Mouse (Mus musculus) ES-E14 (cell line): ENCODE data around the gene Hsd17b13.

Source experiments
- CHD2 ChIP-seq: IDR thresholded peaks from 2 replicates; pipeline ENCODE4 v1.6.1; 2014; ENCODE audit warnings: mild to moderate bottlenecking, low read depth, low read length, inconsistent platforms
- HCFC1 ChIP-seq: IDR thresholded peaks from 2 replicates; pipeline ENCODE4 v1.6.1; 2012; ENCODE audit warnings: low read length, inconsistent platforms, borderline replicate concordance; ENCODE audit not compliant: insufficient read depth
- MAFK ChIP-seq: IDR thresholded peaks from 2 replicates; pipeline ENCODE4 v1.6.1; 2014; ENCODE audit warnings: mild to moderate bottlenecking, low read depth, low read length, inconsistent platforms; ENCODE audit not compliant: insufficient read depth
- ZC3H11A ChIP-seq: IDR thresholded peaks from 2 replicates; pipeline ENCODE4 v1.6.1; 2012; ENCODE audit warnings: low read depth, mild to moderate bottlenecking, inconsistent platforms, low read length, borderline replicate concordance
- ZNF384 ChIP-seq: IDR thresholded peaks from 2 replicates; pipeline ENCODE4 v1.6.1; 2012; ENCODE audit warnings: low read depth, low read length, inconsistent platforms

GRCm38 (mm10) chr5:103977907-103978570, 829 bp upstream of the Hsd17b13 start:
- TF ChIP-seq MAFK (no peak), HCFC1 (no peak), ZNF384 (no peak), CHD2 (no peak), ZC3H11A (no peak)
